Mouse (Mus musculus): ENCODE measurements around the gene Ggact.

- TF ChIP-seq CTCF (IDR thresholded peaks at IDR 0.05; ENCODE audit: control insufficient read depth, insufficient read depth, insufficient read length) (no peak), USF1 (IDR thresholded peaks at IDR 0.05; ENCODE audit: low read depth) (no peak), MYOD1 (IDR thresholded peaks at IDR 0.05; ENCODE audit: control insufficient read depth, insufficient read length, low read depth) (no peak), CEBPB (IDR thresholded peaks at IDR 0.05; ENCODE audit: low read depth) (no peak)
These were observed 43.7 kb downstream of the Ggact start for GRCm38 (mm10) chr14:122869831-122870230.
